ENCODE assay signal across 16 mouse cellular contexts in genomic region chr2:70993740-70994139, GRCm38 (mm10).
"Had no signal": no experiment of that assay in that cellular context is flagged by ENCODE, and none has a peak within 500 bp of the region (broad histone marks: within the 10 kb centered on the region; RNA-seq: fewer than 3 reads in every experiment).

No protein-coding gene starts in this region.

- H3K9ac ChIP-seq: kidney, embryonic 15.5 days; limb, embryonic 15.5 days; lung, embryonic 15.5 days; midbrain, embryonic 15.5 days; neural tube, embryonic 12.5 days had no signal

- H3K4me2 ChIP-seq: kidney, embryonic 15.5 days; limb, embryonic 15.5 days; lung, embryonic 15.5 days; midbrain, embryonic 11.5 days; midbrain, embryonic 15.5 days; neural tube, embryonic 12.5 days had no signal

- ATAC-seq: intestine, embryonic 16.5 days; midbrain, embryonic 15.5 days had no signal

- DNase-seq: kidney, adult 2 months; kidney, postnatal 14 days; layer of hippocampus, adult 9-11 months; layer of hippocampus, postnatal 36 days; retina, postnatal 1 day; right cerebral cortex, postnatal 4 days; spleen, adult 18-20 months; thymus, adult 2 months; thymus, postnatal 36 days had no signal

- H3K36me3 ChIP-seq: kidney, embryonic 15.5 days; limb, embryonic 15.5 days; lung, embryonic 15.5 days; midbrain, embryonic 15.5 days; neural tube, embryonic 12.5 days had no signal

- H3K27me3 ChIP-seq: kidney, embryonic 15.5 days; limb, embryonic 15.5 days; lung, embryonic 15.5 days; midbrain, embryonic 15.5 days; neural tube, embryonic 12.5 days had no signal

- H3K4me1 ChIP-seq: limb, embryonic 15.5 days; lung, embryonic 15.5 days had no signal

- H3K9me3 ChIP-seq: kidney, embryonic 15.5 days; limb, embryonic 15.5 days; lung, embryonic 15.5 days; midbrain, embryonic 15.5 days; neural tube, embryonic 12.5 days had no signal

- H3K4me3 ChIP-seq: kidney, embryonic 15.5 days; limb, embryonic 15.5 days; lung, embryonic 15.5 days; midbrain, embryonic 15.5 days; neural tube, embryonic 12.5 days had no signal

- H3K27ac ChIP-seq: kidney, embryonic 15.5 days; limb, embryonic 15.5 days; lung, embryonic 15.5 days; midbrain, embryonic 15.5 days; neural tube, embryonic 12.5 days had no signal
